1 mouse cellular context compared by ENCODE assay signal in genomic region chr2:90679061-90679810, GRCm38 (mm10).
TF ChIP-seq lines count a peak whose summit lies in the region.

No protein-coding gene starts in this region.

TF ChIP-seq in CH12.LX, 34 proteins besides CTCF, POLR2A, EP300 and RAD21 (continued from another document):
- peak; percentile 67 for TF ChIP-seq MEF2A (IDR thresholded peaks at IDR 0.05; ENCODE audit: borderline replicate concordance, low read depth, low read length)
- no peak for TF ChIP-seq USF2 (conservative IDR thresholded peaks at IDR 0.05; ENCODE audit: low read depth, low read length)
- peak; percentile 41; the same call in 1 of the 2 replicates for TF ChIP-seq MAX (IDR thresholded peaks at IDR 0.05; ENCODE audit: low read length)
- TF ChIP-seq NRF1 (IDR thresholded peaks at IDR 0.05; ENCODE audit: low read depth, low read length) = peak; percentile 62; the same call in 1 of the 2 replicates
- peak; percentile 96 for TF ChIP-seq NELFE (IDR thresholded peaks at IDR 0.05; ENCODE audit: low read depth, low read length)
- peak; percentile 82 for TF ChIP-seq SIN3A (IDR thresholded peaks at IDR 0.05; ENCODE audit: low read length)
- TF ChIP-seq ETS1 (conservative IDR thresholded peaks at IDR 0.05; ENCODE audit: low read depth, low read length) = 0 out of 2 replicates have a peak, but pooled peaks have one; percentile 7
- TF ChIP-seq JUN (IDR thresholded peaks at IDR 0.05; ENCODE audit: insufficient read depth, low read depth, low read length) = no peak
- peak; percentile 80; the same call in 1 of the 2 replicates for TF ChIP-seq ZMIZ1 (IDR thresholded peaks at IDR 0.05; ENCODE audit: low read depth, low read length)
- peak; percentile 84; the same call in 1 of the 2 replicates for TF ChIP-seq KAT2A (IDR thresholded peaks at IDR 0.05; ENCODE audit: insufficient replicate concordance, low read length)
- peak; percentile 84; the same call in 1 of the 2 replicates for TF ChIP-seq POLR2AphosphoS2 (IDR thresholded peaks at IDR 0.05; ENCODE audit: low read depth, low read length)
